Mouse (Mus musculus): ENCODE data around the gene Kcnh4.

Kcnh4 gene

GRCm38 (mm10) chr11:100710977-100711376 lies 48.8 kb downstream of the Kcnh4 start:
- DNase-seq (ENCODE audit: low read depth, low spot score), result no peak

- DNase-seq (ENCODE audit: low read depth, low spot score), result no peak
Observed at GRCm38 (mm10) chr11:100710528-100710927, 49.2 kb downstream of the Kcnh4 start.

- DNase-seq (ENCODE audit: low read depth, low spot score), result no peak
Observed at GRCm38 (mm10) chr11:100709201-100709810, 50.4 kb downstream of the Kcnh4 start.

GRCm38 (mm10) chr11:100705095-100705747 lies 54.5 kb downstream of the Kcnh4 start:
- no peak for DNase-seq (ENCODE audit: low read depth, low spot score)

GRCm38 (mm10) chr11:100703851-100704531 lies 55.8 kb downstream of the Kcnh4 start, which contains the start of gene Dhx58:
Gene Dhx58, minus strand, starts transcription at chr11:100704271.
- DNase-seq (ENCODE audit: low read depth, low spot score), result no peak

- DNase-seq (ENCODE audit: low read depth, low spot score), result no peak
Observed at GRCm38 (mm10) chr11:100703366-100703765, 56.4 kb downstream of the Kcnh4 start.

- no peak for DNase-seq (ENCODE audit: low read depth, low spot score)
Observed at GRCm38 (mm10) chr11:100702906-100703305, 56.8 kb downstream of the Kcnh4 start.

GRCm38 (mm10) chr11:100702081-100702851 lies 57.5 kb downstream of the Kcnh4 start:
- peak; percentile 67 for DNase-seq (ENCODE audit: low read depth, low spot score)

GRCm38 (mm10) chr11:100701301-100701700 lies 58.4 kb downstream of the Kcnh4 start:
- DNase-seq (ENCODE audit: low read depth, low spot score), result no peak

- DNase-seq (ENCODE audit: low read depth, low spot score), result no peak
Observed at GRCm38 (mm10) chr11:100700710-100701109, 59.0 kb downstream of the Kcnh4 start.

GRCm38 (mm10) chr11:100697921-100698320 lies 61.8 kb downstream of the Kcnh4 start:
- no peak for DNase-seq (ENCODE audit: low read depth, low spot score)

- DNase-seq (ENCODE audit: low read depth, low spot score), result peak; percentile 78
Observed at GRCm38 (mm10) chr11:100694926-100695325, 64.8 kb downstream of the Kcnh4 start.

GRCm38 (mm10) chr11:100693154-100693553 lies 66.6 kb downstream of the Kcnh4 start:
- DNase-seq (ENCODE audit: low read depth, low spot score), result no peak

GRCm38 (mm10) chr11:100692164-100692616 lies 67.6 kb downstream of the Kcnh4 start, which contains the start of gene Zfp385c:
Gene Zfp385c, minus strand, starts transcription at chr11:100692455.
- DNase-seq (ENCODE audit: low read depth, low spot score), result no peak

GRCm38 (mm10) chr11:100690389-100690788 lies 69.4 kb downstream of the Kcnh4 start:
- no peak for DNase-seq (ENCODE audit: low read depth, low spot score)
